Mouse (Mus musculus): ENCODE measurements around the gene Leng8. TPM values are rescaled to one million over a fixed set of nuclear protein-coding genes. Genes with fewer than 3 reads are reported as not detected.

Gene Leng8
- total and polyA plus RNA-seq, 3 experiments: 23.2 to 46.6 (median 33.5) TPM

GRCm38 (mm10) chr7:4138671-4139070, 1.8 kb downstream of the Leng8 start:
- no peaks in the 10 kb centered on the region for H3K9me3 ChIP-seq (replicated peaks; ENCODE audit: low read length)
- no peak overlapping the region for H3K4me2 ChIP-seq (ENCODE audit: insufficient read depth, low read depth, poor library complexity, severe bottlenecking)
- H3K27me3 ChIP-seq (replicated peaks): no peaks in the 10 kb centered on the region
- TF ChIP-seq E2F4 (IDR thresholded peaks at IDR 0.05; ENCODE audit: insufficient replicate concordance, low read depth, low read length) (no peak), HCFC1 (IDR thresholded peaks at IDR 0.05; ENCODE audit: low read depth, low read length) (no peak), CHD2 (IDR thresholded peaks at IDR 0.05; ENCODE audit: low read length) (no peak), JUND (conservative IDR thresholded peaks at IDR 0.05; ENCODE audit: low read depth, low read length) (no peak)
- H3K4me3 ChIP-seq (replicated peaks in 1 of 3; ENCODE audit: low read depth in 2 of 3, low read length in 2 of 3, poor library complexity in 1 of 3): no peak overlapping the region
- H3K9ac ChIP-seq (ENCODE audit: insufficient read depth, low read depth): no peak overlapping the region
- in situ Hi-C loops (cut with MboI; ENCODE audit: low pct_ligation_motif_present, low pct_unique_long_range_greater_than_20kb, low sequenced_read_pairs) (no loop called here), dilution Hi-C loops (cut with MboI; ENCODE audit: extremely low pct_ligation_motif_present, extremely low pct_unique_long_range_greater_than_20kb, low sequenced_read_pairs) (no loop called here)
- H3K36me3 ChIP-seq (replicated peaks in 1 of 2; ENCODE audit: control insufficient read depth in 1 of 2, insufficient read depth in 1 of 2, low read length in 1 of 2): peaks cover 46 to 69% of the 10 kb centered on the region in 2 experiments
- peaks cover 23% of the 10 kb centered on the region for H3K79me2 ChIP-seq (replicated peaks; ENCODE audit: control insufficient read depth, extremely low read depth, insufficient read depth, poor library complexity, severe bottlenecking)
- no peak for DNase-seq (ENCODE audit: extremely low read depth)
- no peak overlapping the region for H3K27ac ChIP-seq (ENCODE audit: insufficient read depth, low read depth)
- H3K4me1 ChIP-seq (ENCODE audit: control insufficient read depth in 1 of 2, insufficient read depth in 2 of 2): peaks cover 16 to 66% of the 10 kb centered on the region in 2 experiments

- no peak for TF ChIP-seq KAT2A (IDR thresholded peaks at IDR 0.05; ENCODE audit: insufficient replicate concordance, low read length)
- no peak for TF ChIP-seq ZNF384 (IDR thresholded peaks at IDR 0.05; ENCODE audit: low read depth, low read length)
- TF ChIP-seq JUND (conservative IDR thresholded peaks at IDR 0.05; ENCODE audit: low read depth, low read length): no peak
- no peak overlapping the region for H3K4me3 ChIP-seq (replicated peaks in 1 of 3; ENCODE audit: low read depth in 2 of 3, low read length in 2 of 3, poor library complexity in 1 of 3)
- H3K36me3 ChIP-seq (replicated peaks in 1 of 2; ENCODE audit: control insufficient read depth in 1 of 2, insufficient read depth in 1 of 2, low read length in 1 of 2): peaks cover 53 to 69% of the 10 kb centered on the region in 2 experiments
- H3K79me2 ChIP-seq (replicated peaks; ENCODE audit: control insufficient read depth, extremely low read depth, insufficient read depth, poor library complexity, severe bottlenecking): peaks cover 23% of the 10 kb centered on the region
- H3K4me2 ChIP-seq (ENCODE audit: insufficient read depth, low read depth, poor library complexity, severe bottlenecking): no peak overlapping the region
- no peaks in the 10 kb centered on the region for H3K9me3 ChIP-seq (replicated peaks; ENCODE audit: low read length)
- H3K4me1 ChIP-seq (ENCODE audit: control insufficient read depth in 1 of 2, insufficient read depth in 2 of 2): peaks cover 16 to 59% of the 10 kb centered on the region in 2 experiments
- dilution Hi-C loops (cut with MboI; ENCODE audit: extremely low pct_ligation_motif_present, extremely low pct_unique_long_range_greater_than_20kb, low sequenced_read_pairs): no loop called here
- no peak overlapping the region for H3K27ac ChIP-seq (ENCODE audit: insufficient read depth, low read depth)
- no peaks in the 10 kb centered on the region for H3K27me3 ChIP-seq (replicated peaks)
- no peak for DNase-seq (ENCODE audit: extremely low read depth)
- in situ Hi-C loops (cut with MboI; ENCODE audit: low pct_ligation_motif_present, low pct_unique_long_range_greater_than_20kb, low sequenced_read_pairs): no loop called here
- H3K9ac ChIP-seq (ENCODE audit: insufficient read depth, low read depth): no peak overlapping the region
Observed at GRCm38 (mm10) chr7:4139391-4139790, 2.6 kb downstream of the Leng8 start.

- Histone ChIP-seq H3K9ac (ENCODE audit: insufficient read depth, low read depth) (no peak overlapping the region), H3K36me3 (replicated peaks in 1 of 2; ENCODE audit: control insufficient read depth in 1 of 2, insufficient read depth in 1 of 2, low read length in 1 of 2) (peaks cover 77 to 90% of the 10 kb centered on the region in 2 experiments), H3K27me3 (replicated peaks) (no peaks in the 10 kb centered on the region), H3K79me2 (replicated peaks; ENCODE audit: control insufficient read depth, extremely low read depth, insufficient read depth, poor library complexity, severe bottlenecking) (peaks cover 23% of the 10 kb centered on the region), H3K4me1 (ENCODE audit: control insufficient read depth in 1 of 2, insufficient read depth in 2 of 2) (peaks cover 16 to 51% of the 10 kb centered on the region in 2 experiments), H3K9me3 (replicated peaks; ENCODE audit: low read length) (no peaks in the 10 kb centered on the region), H3K27ac (ENCODE audit: insufficient read depth, low read depth) (peak overlapping the region; percentile 66), H3K4me2 (ENCODE audit: insufficient read depth, low read depth, poor library complexity, severe bottlenecking) (no peak overlapping the region; the same call in 1 of the 2 replicates), H3K4me3 (replicated peaks in 1 of 3; ENCODE audit: low read depth in 2 of 3, low read length in 2 of 3, poor library complexity in 1 of 3) (peak overlapping the region in 1 of 3 experiments; percentile 8)
- DNase-seq (ENCODE audit: extremely low read depth): peak; percentile 63
- in situ Hi-C loops (cut with MboI; ENCODE audit: low pct_ligation_motif_present, low pct_unique_long_range_greater_than_20kb, low sequenced_read_pairs): no loop called here
- dilution Hi-C loops (cut with MboI; ENCODE audit: extremely low pct_ligation_motif_present, extremely low pct_unique_long_range_greater_than_20kb, low sequenced_read_pairs): no loop called here
- peak; percentile 56; the same call in 1 of the 2 replicates for TF ChIP-seq EP300 (IDR thresholded peaks at IDR 0.05; ENCODE audit: low read length)
- no peak for TF ChIP-seq HCFC1 (IDR thresholded peaks at IDR 0.05; ENCODE audit: low read depth, low read length)
- 0 out of 2 replicates have a peak, but pooled peaks have one; percentile 47 for TF ChIP-seq KAT2A (IDR thresholded peaks at IDR 0.05; ENCODE audit: insufficient replicate concordance, low read length)
- TF ChIP-seq ZC3H11A (IDR thresholded peaks at IDR 0.05; ENCODE audit: low read depth, low read length): no peak
- peak; percentile 69; the same call in 1 of the 2 replicates for TF ChIP-seq SIN3A (IDR thresholded peaks at IDR 0.05; ENCODE audit: low read length)
- peak; percentile 49; the same call in 1 of the 2 replicates for TF ChIP-seq BHLHE40 (IDR thresholded peaks at IDR 0.05; ENCODE audit: low read depth, low read length)
- TF ChIP-seq RCOR1 (conservative IDR thresholded peaks at IDR 0.05; ENCODE audit: low read depth, low read length): 0 out of 2 replicates have a peak, but pooled peaks have one; percentile 39
- peak; percentile 82 for TF ChIP-seq ETS1 (conservative IDR thresholded peaks at IDR 0.05; ENCODE audit: low read depth, low read length)
- TF ChIP-seq JUND (conservative IDR thresholded peaks at IDR 0.05; ENCODE audit: low read depth, low read length): 0 out of 2 replicates have a peak, but pooled peaks have one; percentile 16
- TF ChIP-seq MAFK (IDR thresholded peaks at IDR 0.05; ENCODE audit: insufficient replicate concordance, low read length): no peak
- TF ChIP-seq IRF4 (IDR thresholded peaks at IDR 0.05; ENCODE audit: low read depth, low read length): peak; percentile 81
- TF ChIP-seq POLR2AphosphoS2 (IDR thresholded peaks at IDR 0.05; ENCODE audit: low read depth, low read length): no peak
Observed at GRCm38 (mm10) chr7:4141648-4142325, 4.9 kb downstream of the Leng8 start.
